Mouse (Mus musculus) erythroblast, embryonic 14.5 days (primary cell): Measurements from ENCODE around the gene Spata1. TPM values are rescaled to one million over a fixed set of nuclear protein-coding genes. Genes with fewer than 3 reads are reported as not detected.

Source experiments
- H3K27me3 ChIP-seq: 2 replicates; pipeline ENCODE4 v1.6.1; 2012; ENCODE audit warnings: inconsistent platforms; ENCODE audit not compliant: control insufficient read depth
- H3K36me3 ChIP-seq: 2 replicates; pipeline ENCODE4 v1.6.1; 2012; ENCODE audit warnings: mild to moderate bottlenecking, inconsistent platforms; ENCODE audit not compliant: control insufficient read depth
- H3K4me1 ChIP-seq: 2 replicates; pipeline ENCODE4 v1.6.1; 2012; ENCODE audit warnings: inconsistent platforms; ENCODE audit not compliant: control insufficient read depth
- H3K4me3 ChIP-seq: replicated peaks from 2 replicates; pipeline ENCODE3; 2012; ENCODE audit warnings: moderate library complexity, mild to moderate bottlenecking, inconsistent platforms
- H3K9me3 ChIP-seq: 2 replicates; pipeline ENCODE4 v1.6.1; 2012; ENCODE audit warnings: low read length, inconsistent platforms, mixed read lengths; ENCODE audit not compliant: control insufficient read depth
- GATA1 ChIP-seq: IDR thresholded peaks from 2 replicates; pipeline ENCODE4 v1.6.1; 2012; ENCODE audit warnings: low read length, inconsistent platforms, mixed read lengths
- TAL1 ChIP-seq: IDR thresholded peaks from 3 replicates; pipeline ENCODE4 v1.6.1; 2012; ENCODE audit warnings: low read length, inconsistent platforms, mixed read lengths
- polyA plus RNA-seq: library from polyadenylated mRNA; stranded (reverse); fragments of >175 nt; gene quantifications from 2 replicates; pipeline ENCODE4 v1.2.3, GENCODE M21; 2012

Spata1 gene
- polyA plus RNA-seq, 1 experiment = not detected

DNA sequence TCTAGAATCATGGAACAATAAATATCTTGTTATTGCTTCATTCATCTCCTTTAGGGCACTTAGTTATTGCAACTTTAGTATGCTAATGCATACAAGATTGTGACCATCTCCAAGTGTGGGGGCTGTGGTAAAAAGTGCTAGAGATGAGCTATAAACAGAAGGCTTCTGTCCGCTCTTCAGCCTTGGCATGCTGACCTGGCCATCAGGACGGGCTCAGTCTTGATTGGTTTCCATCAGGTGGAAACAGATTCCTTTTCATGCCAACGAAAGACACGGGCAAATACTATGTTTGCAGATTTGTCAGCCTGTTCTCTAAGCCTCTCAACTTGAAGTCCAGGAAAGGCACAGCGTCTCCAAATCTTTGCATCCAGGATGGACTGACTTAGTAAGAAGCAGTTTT is 52.4 kb downstream of the Spata1 start:
- Histone ChIP-seq H3K4me1 (peaks cover 38% of the 10 kb centered on the region), H3K4me3 (no peak overlapping the region), H3K36me3 (peaks cover 46% of the 10 kb centered on the region), H3K27me3 (no peaks in the 10 kb centered on the region), H3K9me3 (peaks cover 9% of the 10 kb centered on the region)
- TF ChIP-seq GATA1 = no peak
- TF ChIP-seq TAL1 = no peak

DNA sequence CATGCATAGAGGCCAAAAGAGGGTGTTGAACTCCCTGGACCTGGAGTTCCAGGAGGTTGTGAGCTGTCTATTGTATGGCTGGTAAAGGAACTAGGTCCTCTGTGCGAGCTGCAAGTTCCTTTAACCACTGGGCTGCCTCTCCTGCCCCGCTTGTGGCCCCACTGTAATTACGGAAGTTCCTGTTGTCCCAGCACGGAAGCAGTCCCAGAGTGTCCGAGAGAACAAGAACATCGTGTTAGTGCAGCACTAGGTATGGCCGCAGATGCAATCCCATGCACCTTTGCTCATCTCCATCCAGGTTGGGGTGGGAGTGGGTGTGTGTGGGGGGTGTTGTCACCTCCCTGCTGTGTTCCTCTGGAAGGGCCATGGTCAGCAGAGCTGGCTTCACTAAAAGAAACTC is 54.7 kb downstream of the Spata1 start:
- TF ChIP-seq GATA1 (no peak), TAL1 (no peak)
- Histone ChIP-seq H3K27me3 (no peaks in the 10 kb centered on the region), H3K4me3 (no peak overlapping the region), H3K9me3 (peaks cover 9% of the 10 kb centered on the region), H3K36me3 (peaks cover 68% of the 10 kb centered on the region), H3K4me1 (peaks cover 15% of the 10 kb centered on the region)

DNA sequence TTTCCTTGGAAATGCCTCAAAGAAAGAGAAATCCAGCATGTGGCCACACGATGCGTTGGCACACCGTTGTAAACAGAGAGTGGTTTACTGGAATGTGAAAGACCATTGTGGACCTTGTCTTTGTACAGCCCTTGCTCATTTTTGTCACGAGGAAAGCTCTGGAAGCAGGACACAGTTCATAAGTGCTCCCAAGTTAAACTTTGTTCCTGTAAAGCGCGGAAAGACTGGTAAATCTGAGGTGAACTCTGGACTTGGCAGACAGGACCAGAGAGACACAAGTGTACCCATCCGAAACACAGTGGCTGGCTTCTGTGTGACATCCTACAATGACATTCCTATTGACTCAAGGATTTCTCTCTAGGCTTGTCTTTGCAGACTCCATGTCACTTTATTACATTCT is 56.2 kb downstream of the Spata1 start:
- H3K27me3 ChIP-seq = no peaks in the 10 kb centered on the region
- H3K9me3 ChIP-seq = peaks cover 9% of the 10 kb centered on the region
- H3K4me1 ChIP-seq = peaks cover 5% of the 10 kb centered on the region
- H3K36me3 ChIP-seq = peaks cover 80% of the 10 kb centered on the region
- no peak overlapping the region for H3K4me3 ChIP-seq
- TF ChIP-seq TAL1 = no peak
- TF ChIP-seq GATA1 = no peak

DNA sequence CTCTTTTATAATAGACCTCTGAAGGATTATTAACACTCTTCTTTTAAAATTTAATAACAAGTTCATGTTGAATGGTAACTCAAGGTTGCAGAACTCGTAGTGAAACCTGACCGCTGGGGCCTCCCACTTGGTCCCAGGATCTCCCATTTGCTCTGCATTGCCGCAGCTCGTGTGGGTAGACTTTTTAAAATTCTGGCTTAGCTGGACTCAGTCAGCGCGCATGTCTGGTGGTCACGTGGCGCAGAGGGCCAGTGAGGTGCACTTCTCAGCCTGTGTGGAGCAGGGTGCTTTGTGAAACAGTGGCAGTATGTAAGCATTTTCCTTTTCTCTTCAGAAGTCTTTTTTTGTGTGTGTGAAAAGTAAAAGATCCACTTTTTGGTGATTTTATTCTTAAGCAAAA is 56.6 kb downstream of the Spata1 start:
- Histone ChIP-seq H3K4me3 (no peak overlapping the region), H3K9me3 (peaks cover 9% of the 10 kb centered on the region), H3K27me3 (no peaks in the 10 kb centered on the region), H3K36me3 (peaks cover 81% of the 10 kb centered on the region), H3K4me1 (peaks cover under 1% of the 10 kb centered on the region)
- TF ChIP-seq GATA1 (no peak), TAL1 (no peak)

DNA sequence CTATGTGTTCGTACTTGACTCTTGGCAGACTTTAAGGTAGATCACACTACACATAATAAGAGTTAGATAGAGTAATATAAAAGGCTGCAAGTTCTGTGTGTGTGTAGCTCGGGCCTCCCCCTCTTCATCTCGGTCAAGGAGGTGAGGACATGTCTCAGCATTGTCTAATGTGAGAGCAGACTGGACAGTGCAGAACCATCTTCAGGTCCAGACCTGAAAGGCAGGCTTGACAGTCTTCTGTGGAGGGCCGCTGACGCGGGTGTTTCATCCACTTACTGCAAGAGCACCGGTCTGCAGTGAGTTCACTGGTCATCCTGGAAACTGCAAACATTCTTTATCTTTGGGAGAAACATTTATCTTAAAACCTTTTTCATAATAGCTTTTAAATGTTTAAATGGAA is 57.1 kb downstream of the Spata1 start:
- peaks cover 85% of the 10 kb centered on the region for H3K36me3 ChIP-seq
- no peak overlapping the region for H3K4me3 ChIP-seq
- H3K4me1 ChIP-seq = no peaks in the 10 kb centered on the region
- H3K27me3 ChIP-seq = no peaks in the 10 kb centered on the region
- TF ChIP-seq GATA1 (no peak), TAL1 (no peak)
- H3K9me3 ChIP-seq = peaks cover 9% of the 10 kb centered on the region

DNA sequence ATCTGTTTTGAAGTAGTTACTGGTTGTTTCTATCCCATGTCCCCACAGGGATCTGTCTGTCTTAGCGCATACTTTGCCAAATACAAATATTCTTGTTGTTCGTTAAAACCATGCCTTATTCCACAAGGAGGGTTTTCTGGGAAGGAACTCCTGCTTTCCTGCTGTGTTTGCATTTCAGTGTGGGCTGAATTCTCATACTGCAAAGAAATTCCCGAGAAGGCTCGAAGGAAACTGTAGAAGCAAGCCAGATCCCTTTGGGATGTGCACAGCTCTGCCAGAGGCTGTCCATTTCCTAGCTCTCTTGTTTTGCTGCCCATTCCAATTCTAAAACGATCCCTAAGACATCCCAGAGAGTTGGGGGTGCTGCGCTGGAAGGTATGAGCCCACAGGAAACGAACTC is 59.1 kb downstream of the Spata1 start:
- Histone ChIP-seq H3K9me3 (peaks cover 2% of the 10 kb centered on the region; the same call in 1 of the 2 replicates), H3K4me1 (no peaks in the 10 kb centered on the region), H3K36me3 (peaks cover 97% of the 10 kb centered on the region), H3K4me3 (no peak overlapping the region), H3K27me3 (no peaks in the 10 kb centered on the region)
- TF ChIP-seq GATA1 = no peak
- TF ChIP-seq TAL1 = no peak

DNA sequence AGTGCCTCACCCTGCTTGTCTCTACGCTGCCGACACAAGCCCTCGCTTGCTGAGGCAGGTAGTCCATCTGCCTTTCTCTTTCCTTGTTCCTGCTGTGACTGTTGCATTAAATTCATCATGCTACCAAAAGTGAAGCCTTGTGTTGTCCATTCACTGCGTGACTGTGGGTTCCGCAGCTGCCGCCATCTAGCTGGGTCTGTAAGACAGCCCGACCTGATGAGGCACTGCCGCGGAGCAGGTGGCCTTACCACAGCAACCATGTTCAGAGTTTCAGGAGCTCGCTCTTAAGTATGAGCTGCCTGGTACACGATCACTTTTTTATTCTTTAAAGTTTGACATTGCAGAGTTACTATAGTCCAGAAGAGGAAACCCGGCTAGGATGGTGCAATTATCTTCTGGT is 59.5 kb downstream of the Spata1 start:
- TF ChIP-seq TAL1 (no peak), GATA1 (no peak)
- Histone ChIP-seq H3K4me1 (no peaks in the 10 kb centered on the region), H3K9me3 (peaks cover 1% of the 10 kb centered on the region; the same call in 1 of the 2 replicates), H3K4me3 (no peak overlapping the region), H3K27me3 (no peaks in the 10 kb centered on the region), H3K36me3 (peaks cover 97% of the 10 kb centered on the region)

DNA sequence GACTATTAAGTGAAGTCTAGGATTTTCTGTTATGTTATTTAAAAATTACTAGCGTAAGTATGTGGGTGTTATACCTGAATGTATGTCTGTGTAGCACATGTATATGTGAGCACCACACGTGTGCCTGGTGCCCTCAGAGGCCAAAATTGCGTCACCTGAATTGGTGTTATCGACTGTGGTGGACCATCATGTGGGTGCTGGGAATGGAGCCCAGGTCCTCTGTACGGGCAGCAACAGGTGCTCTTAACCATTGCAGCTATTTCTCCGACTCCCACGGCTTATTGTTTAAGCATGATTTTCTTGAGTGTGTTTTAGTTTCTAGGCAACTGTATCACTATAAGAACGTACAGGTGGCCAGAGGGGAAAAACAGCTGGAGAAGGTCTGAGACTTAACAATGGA is 63.4 kb downstream of the Spata1 start:
- no peak for TF ChIP-seq TAL1
- TF ChIP-seq GATA1 = no peak

DNA sequence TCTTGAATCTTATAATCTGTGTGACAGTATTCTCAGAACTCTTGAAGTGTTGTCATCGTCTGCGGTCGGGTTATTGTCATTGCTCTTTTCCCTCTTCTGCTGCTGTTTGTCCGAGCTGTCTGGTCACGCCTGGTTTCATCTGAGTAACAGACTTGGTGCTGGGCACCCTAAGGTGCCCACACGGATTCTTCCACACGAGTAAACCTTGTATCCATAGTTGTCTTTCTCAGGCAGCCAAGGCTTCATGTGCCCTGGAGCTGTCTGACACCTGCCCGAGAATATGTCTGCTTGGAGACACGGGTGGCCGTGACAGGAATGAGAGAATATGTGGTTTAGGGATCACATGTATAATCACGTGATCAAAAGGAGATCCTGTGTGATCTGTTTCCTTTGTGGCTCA is 64.0 kb downstream of the Spata1 start:
- no peak for TF ChIP-seq GATA1
- no peaks in the 10 kb centered on the region; the same call in 1 of the 2 replicates for H3K27me3 ChIP-seq
- no peaks in the 10 kb centered on the region for H3K9me3 ChIP-seq
- peaks cover 100% of the 10 kb centered on the region for H3K36me3 ChIP-seq
- H3K4me1 ChIP-seq = peaks cover 29% of the 10 kb centered on the region
- H3K4me3 ChIP-seq = no peak overlapping the region

More for the DNA sequence above, 63.4 kb downstream of the Spata1 start:
- no peak overlapping the region for H3K4me3 ChIP-seq
- H3K4me1 ChIP-seq = peaks cover 24% of the 10 kb centered on the region
- no peaks in the 10 kb centered on the region for H3K9me3 ChIP-seq
- H3K27me3 ChIP-seq = no peaks in the 10 kb centered on the region; the same call in 1 of the 2 replicates
- peaks cover 99% of the 10 kb centered on the region for H3K36me3 ChIP-seq

DNA sequence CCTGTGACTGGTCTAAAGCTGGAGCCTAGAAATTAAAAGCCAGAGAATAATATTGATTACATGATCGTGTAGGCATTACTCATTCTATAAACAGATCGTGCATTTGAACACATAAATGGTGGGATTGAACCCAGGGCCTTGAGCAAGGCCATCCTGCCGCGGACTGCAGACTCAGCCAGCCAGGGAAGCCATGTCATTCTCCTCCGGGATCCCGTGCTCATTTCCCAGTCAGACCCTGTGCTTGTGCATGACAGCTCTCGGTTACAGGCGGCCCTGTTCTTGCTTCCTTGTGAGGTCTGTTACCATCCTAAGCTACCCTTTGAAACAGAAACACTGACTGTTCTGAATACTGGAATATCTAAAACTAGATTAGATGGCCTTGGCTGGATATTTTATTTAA is 64.9 kb downstream of the Spata1 start:
- TF ChIP-seq TAL1 = no peak
- TF ChIP-seq GATA1 = no peak
- peaks cover 100% of the 10 kb centered on the region for H3K36me3 ChIP-seq
- no peak overlapping the region for H3K4me3 ChIP-seq
- H3K27me3 ChIP-seq = no peaks in the 10 kb centered on the region; the same call in 1 of the 2 replicates
- H3K9me3 ChIP-seq = no peaks in the 10 kb centered on the region
- H3K4me1 ChIP-seq = peaks cover 30% of the 10 kb centered on the region
